Mouse (Mus musculus): ENCODE measurements around the gene Chmp2b. TPM values are rescaled to one million over a fixed set of nuclear protein-coding genes. Genes with fewer than 3 reads are reported as not detected.

Chmp2b gene
- polyA plus RNA-seq, 1 experiment = 16.0 TPM

- Histone ChIP-seq H3K4me1 (ENCODE audit: control insufficient read depth, insufficient read depth, low read length) (peaks cover 7% of the 10 kb centered on the region), H3K27me3 (replicated peaks; ENCODE audit: control insufficient read depth, insufficient read depth, low read length) (no peaks in the 10 kb centered on the region), H3K27ac (ENCODE audit: insufficient read depth, low read depth, low read length) (no peak overlapping the region), H3K4me3 (ENCODE audit: insufficient read depth, low read depth, low read length) (no peak overlapping the region), H3K36me3 (ENCODE audit: control insufficient read depth, insufficient read depth, low read length) (no peaks in the 10 kb centered on the region)
- 51% methylated on average over 5 of the region's 5 CpGs for WGBS
- TF ChIP-seq CTCF (conservative IDR thresholded peaks at IDR 0.05; ENCODE audit: insufficient read depth, insufficient read length, low read depth, low read length) (no peak), POLR2A (IDR thresholded peaks at IDR 0.05; ENCODE audit: low read depth, low read length) (no peak)
- peak; percentile 35 for DNase-seq
Observed at GRCm38 (mm10) chr16:65554267-65554666, 8.3 kb downstream of the Chmp2b start.

GRCm38 (mm10) chr16:65550814-65551213 is 11.7 kb downstream of the Chmp2b start:
- H3K27ac ChIP-seq (ENCODE audit: insufficient read depth, low read depth, low read length) = no peak overlapping the region
- H3K36me3 ChIP-seq (ENCODE audit: control insufficient read depth, insufficient read depth, low read length) = peaks cover 3% of the 10 kb centered on the region
- no peak for TF ChIP-seq CTCF (conservative IDR thresholded peaks at IDR 0.05; ENCODE audit: insufficient read depth, insufficient read length, low read depth, low read length)
- no peak for TF ChIP-seq POLR2A (IDR thresholded peaks at IDR 0.05; ENCODE audit: low read depth, low read length)
- H3K4me3 ChIP-seq (ENCODE audit: insufficient read depth, low read depth, low read length) = no peak overlapping the region
- peaks cover 4% of the 10 kb centered on the region; the same call in 1 of the 2 replicates for H3K4me1 ChIP-seq (ENCODE audit: control insufficient read depth, insufficient read depth, low read length)
- WGBS = 63% methylated on average over 13 of the region's 13 CpGs
- no peak for DNase-seq
- H3K27me3 ChIP-seq (replicated peaks; ENCODE audit: control insufficient read depth, insufficient read depth, low read length) = no peaks in the 10 kb centered on the region

- no peaks in the 10 kb centered on the region for H3K27me3 ChIP-seq (replicated peaks; ENCODE audit: control insufficient read depth, insufficient read depth, low read length)
- TF ChIP-seq POLR2A (IDR thresholded peaks at IDR 0.05; ENCODE audit: low read depth, low read length) (no peak), CTCF (conservative IDR thresholded peaks at IDR 0.05; ENCODE audit: insufficient read depth, insufficient read length, low read depth, low read length) (no peak)
- DNase-seq = no peak
- peaks cover 3% of the 10 kb centered on the region for H3K36me3 ChIP-seq (ENCODE audit: control insufficient read depth, insufficient read depth, low read length)
- no peak overlapping the region for H3K27ac ChIP-seq (ENCODE audit: insufficient read depth, low read depth, low read length)
- H3K4me3 ChIP-seq (ENCODE audit: insufficient read depth, low read depth, low read length) = no peak overlapping the region
- 87% methylated on average over 7 of the region's 7 CpGs for WGBS
- H3K4me1 ChIP-seq (ENCODE audit: control insufficient read depth, insufficient read depth, low read length) = peaks cover under 1% of the 10 kb centered on the region; the same call in 1 of the 2 replicates
Observed at GRCm38 (mm10) chr16:65548960-65549359, 13.6 kb downstream of the Chmp2b start.

GRCm38 (mm10) chr16:65543676-65544293 is 18.7 kb downstream of the Chmp2b start:
- H3K4me3 ChIP-seq (ENCODE audit: insufficient read depth, low read depth, low read length) = no peak overlapping the region
- no peaks in the 10 kb centered on the region for H3K27me3 ChIP-seq (replicated peaks; ENCODE audit: control insufficient read depth, insufficient read depth, low read length)
- peaks cover 11% of the 10 kb centered on the region for H3K36me3 ChIP-seq (ENCODE audit: control insufficient read depth, insufficient read depth, low read length)
- H3K27ac ChIP-seq (ENCODE audit: insufficient read depth, low read depth, low read length) = no peak overlapping the region
- no peak for TF ChIP-seq CTCF (conservative IDR thresholded peaks at IDR 0.05; ENCODE audit: insufficient read depth, insufficient read length, low read depth, low read length)
- TF ChIP-seq POLR2A (IDR thresholded peaks at IDR 0.05; ENCODE audit: low read depth, low read length) = no peak
- 78% methylated on average over 11 of the region's 11 CpGs for WGBS
- DNase-seq = no peak
- H3K4me1 ChIP-seq (ENCODE audit: control insufficient read depth, insufficient read depth, low read length) = no peaks in the 10 kb centered on the region

GRCm38 (mm10) chr16:65533315-65533999 is 29.1 kb downstream of the Chmp2b start:
- H3K4me3 ChIP-seq (ENCODE audit: insufficient read depth, low read depth, low read length) = no peak overlapping the region
- no peaks in the 10 kb centered on the region for H3K27me3 ChIP-seq (replicated peaks; ENCODE audit: control insufficient read depth, insufficient read depth, low read length)
- H3K36me3 ChIP-seq (ENCODE audit: control insufficient read depth, insufficient read depth, low read length) = no peaks in the 10 kb centered on the region; the same call in 1 of the 2 replicates
- H3K27ac ChIP-seq (ENCODE audit: insufficient read depth, low read depth, low read length) = no peak overlapping the region
- no peak for TF ChIP-seq POLR2A (IDR thresholded peaks at IDR 0.05; ENCODE audit: low read depth, low read length)
- 0 out of 2 replicates have a peak, but pooled peaks have one; percentile 10 for TF ChIP-seq CTCF (conservative IDR thresholded peaks at IDR 0.05; ENCODE audit: insufficient read depth, insufficient read length, low read depth, low read length)
- DNase-seq = peak; percentile 25
- no peaks in the 10 kb centered on the region for H3K4me1 ChIP-seq (ENCODE audit: control insufficient read depth, insufficient read depth, low read length)
- WGBS = 40% methylated on average over 12 of the region's 12 CpGs

GRCm38 (mm10) chr16:65531663-65532062 is 30.9 kb downstream of the Chmp2b start:
- DNase-seq = no peak
- no peaks in the 10 kb centered on the region for H3K27me3 ChIP-seq (replicated peaks; ENCODE audit: control insufficient read depth, insufficient read depth, low read length)
- TF ChIP-seq POLR2A (IDR thresholded peaks at IDR 0.05; ENCODE audit: low read depth, low read length) = no peak
- TF ChIP-seq CTCF (conservative IDR thresholded peaks at IDR 0.05; ENCODE audit: insufficient read depth, insufficient read length, low read depth, low read length) = no peak
- no peaks in the 10 kb centered on the region for H3K36me3 ChIP-seq (ENCODE audit: control insufficient read depth, insufficient read depth, low read length)
- no peak overlapping the region for H3K27ac ChIP-seq (ENCODE audit: insufficient read depth, low read depth, low read length)
- no peaks in the 10 kb centered on the region for H3K4me1 ChIP-seq (ENCODE audit: control insufficient read depth, insufficient read depth, low read length)
- no peak overlapping the region for H3K4me3 ChIP-seq (ENCODE audit: insufficient read depth, low read depth, low read length)
- WGBS = 65% methylated on average over 8 of the region's 8 CpGs

- no peak for TF ChIP-seq POLR2A (IDR thresholded peaks at IDR 0.05; ENCODE audit: low read depth, low read length)
- no peak for TF ChIP-seq CTCF (conservative IDR thresholded peaks at IDR 0.05; ENCODE audit: insufficient read depth, insufficient read length, low read depth, low read length)
- no peaks in the 10 kb centered on the region for H3K4me1 ChIP-seq (ENCODE audit: control insufficient read depth, insufficient read depth, low read length)
- no peaks in the 10 kb centered on the region for H3K27me3 ChIP-seq (replicated peaks; ENCODE audit: control insufficient read depth, insufficient read depth, low read length)
- no peak overlapping the region for H3K27ac ChIP-seq (ENCODE audit: insufficient read depth, low read depth, low read length)
- 20% methylated on average over 5 of the region's 5 CpGs for WGBS
- H3K4me3 ChIP-seq (ENCODE audit: insufficient read depth, low read depth, low read length) = no peak overlapping the region
- no peak for DNase-seq
- H3K36me3 ChIP-seq (ENCODE audit: control insufficient read depth, insufficient read depth, low read length) = no peaks in the 10 kb centered on the region
Observed at GRCm38 (mm10) chr16:65529589-65529988, 32.9 kb downstream of the Chmp2b start.

Measured in kidney, adult 2 months (tissue).